Mouse (Mus musculus) midbrain, embryonic 11.5 days (tissue): ENCODE results near the gene Vps8. TPM values are rescaled to one million over a fixed set of nuclear protein-coding genes. Genes with fewer than 3 reads are reported as not detected.

Source experiments
- ATAC-seq: fragments of 200-750 bp; cut with Nextera tagmentation; 2 replicates; pipeline ENCODE4 v1.8.0; 2017; ENCODE audit warnings: moderate TSS enrichment, moderate library complexity; ENCODE audit not compliant: low FRiP score
- DNase-seq: peaks from one replicate; pipeline ENCODE4 v3.0.0; 2015; ENCODE audit warnings: low spot score; ENCODE audit errors: missing footprints
- H3K27ac ChIP-seq: fragments of 300-500 bp; sonication (generic); 2 replicates; pipeline ENCODE4 v1.5.1; 2014; ENCODE audit warnings: low read depth, low read length
- H3K27me3 ChIP-seq: fragments of 300-500 bp; sonication (generic); 2 replicates; pipeline ENCODE4 v1.6.1; 2014; ENCODE audit warnings: mild to moderate bottlenecking, low read length, moderate library complexity, mixed read lengths; ENCODE audit not compliant: control insufficient read depth, insufficient read depth
- H3K36me3 ChIP-seq: fragments of 300-500 bp; sonication (generic); 2 replicates; pipeline ENCODE4 v1.6.1; 2014; ENCODE audit warnings: mild to moderate bottlenecking, low read length, moderate library complexity, mixed read lengths; ENCODE audit not compliant: control insufficient read depth, insufficient read depth
- H3K4me1 ChIP-seq: fragments of 300-500 bp; sonication (generic); 2 replicates; pipeline ENCODE4 v1.6.1; 2014; ENCODE audit warnings: low read length; ENCODE audit not compliant: control insufficient read depth, insufficient read depth
- H3K4me2 ChIP-seq: fragments of 300-500 bp; sonication (generic); 2 replicates; pipeline ENCODE4 v1.6.1; 2014; ENCODE audit warnings: mild to moderate bottlenecking, moderate library complexity
- H3K4me3 ChIP-seq: fragments of 300-500 bp; sonication (generic); 2 replicates; pipeline ENCODE4 v1.5.1; 2014; ENCODE audit warnings: low read depth, low read length
- H3K9ac ChIP-seq: fragments of 300-500 bp; sonication (generic); 2 replicates; pipeline ENCODE4 v1.6.1; 2014; ENCODE audit warnings: low read length
- H3K9me3 ChIP-seq: fragments of 300-500 bp; sonication (generic); 2 replicates; pipeline ENCODE4 v1.6.1; 2016; ENCODE audit warnings: low read length; ENCODE audit not compliant: control insufficient read depth
- WGBS: fragments of 180-500 bp; shearing (Covaris S2); extraction: QIAGEN DNeasy Blood & Tissue Kit; methylation state at CpG from one replicate; pipeline ENCODE4 v1.1.7; 2014; 5-methylcytosine and 5-hydroxymethylcytosine counted together
- polyA plus RNA-seq: library from polyadenylated mRNA; unstranded; fragments of >200 nt; fragmentation: Nextera tagmentation; extraction: Ambion mirVana; gene quantifications from 2 replicates; pipeline ENCODE4 v1.2.1, GENCODE M21; 2014

Vps8 gene
- 27.1 and 28.4 TPM in 2 replicates for polyA plus RNA-seq

DNA sequence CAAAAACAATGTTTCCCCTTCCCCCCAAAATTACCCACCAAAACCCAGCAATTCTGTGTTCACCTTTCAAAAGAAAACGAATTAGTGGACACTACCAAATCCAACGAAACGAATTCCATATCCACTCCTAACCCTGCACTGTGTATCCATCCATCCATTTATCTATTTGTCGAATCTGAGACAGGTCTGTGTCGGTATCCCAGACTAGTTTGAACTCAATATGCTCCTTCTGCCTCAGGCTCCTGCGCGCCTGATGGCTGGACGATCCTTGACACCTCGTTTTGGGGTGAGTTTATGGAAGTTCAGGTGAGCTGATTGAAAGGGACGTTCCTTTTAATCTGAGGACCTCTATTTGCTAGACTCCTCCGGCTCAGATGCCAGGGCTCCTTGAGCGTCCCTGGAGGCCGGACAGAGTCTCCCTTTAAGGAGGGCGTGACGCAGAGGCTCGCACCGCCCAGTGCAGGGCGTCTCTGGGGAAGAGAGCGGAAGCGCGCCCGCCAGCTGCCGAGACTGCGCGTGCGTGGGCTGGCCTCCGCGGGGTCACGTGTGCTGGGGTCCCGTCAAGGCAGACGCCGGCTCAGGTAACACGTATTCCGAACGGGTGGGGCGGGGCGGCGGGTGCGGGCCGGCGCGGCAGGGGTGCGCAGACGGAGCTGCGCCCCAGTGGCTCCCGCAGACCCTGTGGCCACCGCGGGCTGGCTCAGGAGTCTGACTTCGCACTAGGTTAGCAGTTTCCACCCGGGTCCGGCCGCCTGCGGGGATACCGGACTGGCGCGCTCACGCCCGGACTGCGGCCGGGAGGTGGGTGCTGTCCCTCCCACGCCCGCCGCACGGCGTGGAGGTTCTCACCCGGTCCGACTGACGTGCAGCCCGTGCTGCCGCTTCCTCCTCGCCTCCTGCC lies at the start of gene Vps8:
Gene Vps8, plus strand, starts transcription at position 474 of the 901 bp plus-strand sequence.
- peak within 1 kb of the TSS; percentile 75 for H3K9ac ChIP-seq
- H3K4me1 ChIP-seq: peaks cover 3% of the 10 kb centered on the region; the same call in 1 of the 2 replicates
- no peak within 1 kb of the TSS for H3K27ac ChIP-seq
- DNase-seq (peak; percentile 99), ATAC-seq (peak; percentile 97)
- H3K4me2 ChIP-seq: peak within 1 kb of the TSS; percentile 86
- no peaks in the 10 kb centered on the region for H3K9me3 ChIP-seq
- no peaks in the 10 kb centered on the region for H3K27me3 ChIP-seq
- H3K4me3 ChIP-seq: peak within 1 kb of the TSS; percentile 72
- H3K36me3 ChIP-seq: no peaks in the 10 kb centered on the region
- WGBS: 1% methylated on average over 71 of the region's 71 CpGs

DNA sequence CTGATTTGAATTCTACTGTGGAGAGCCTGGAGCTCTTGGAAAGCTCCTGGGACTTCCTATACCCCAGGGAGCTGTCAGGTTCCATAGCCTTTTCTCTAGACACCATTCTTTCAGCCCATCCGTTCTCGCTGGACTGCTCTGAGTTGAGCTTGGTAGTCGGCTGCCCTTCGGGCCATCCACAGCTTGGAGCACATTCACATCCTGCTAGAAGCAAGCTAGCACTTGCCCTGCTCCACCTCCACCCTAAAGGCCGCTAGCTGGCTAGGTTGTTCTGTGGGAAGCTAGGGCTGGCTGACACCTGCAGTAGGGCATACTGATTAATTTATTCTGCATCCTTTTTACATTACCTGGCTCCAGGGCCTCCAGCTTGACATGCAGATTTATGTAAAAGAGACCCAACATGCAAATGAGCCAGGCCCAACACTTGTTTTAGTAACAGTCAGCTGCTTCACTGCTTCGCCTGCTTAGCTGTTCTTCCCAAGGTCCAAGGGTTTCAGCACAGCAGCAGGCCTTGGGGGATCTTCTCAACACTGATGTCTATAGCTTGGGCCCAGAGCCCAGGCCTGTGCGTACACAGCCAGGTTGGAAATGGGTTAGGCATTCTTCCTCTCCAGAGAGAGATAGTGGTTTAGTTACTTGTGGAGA lies 49.5 kb upstream of the Vps8 start:
- Histone ChIP-seq H3K9me3 (no peaks in the 10 kb centered on the region), H3K36me3 (no peaks in the 10 kb centered on the region), H3K4me3 (no peak overlapping the region), H3K4me1 (peaks cover 10% of the 10 kb centered on the region; the same call in 1 of the 2 replicates), H3K27me3 (no peaks in the 10 kb centered on the region), H3K27ac (no peak overlapping the region), H3K4me2 (no peak overlapping the region), H3K9ac (no peak overlapping the region)
- WGBS: 71% methylated on average over 7 of the region's 7 CpGs
- DNase-seq (no peak), ATAC-seq (no peak)

DNA sequence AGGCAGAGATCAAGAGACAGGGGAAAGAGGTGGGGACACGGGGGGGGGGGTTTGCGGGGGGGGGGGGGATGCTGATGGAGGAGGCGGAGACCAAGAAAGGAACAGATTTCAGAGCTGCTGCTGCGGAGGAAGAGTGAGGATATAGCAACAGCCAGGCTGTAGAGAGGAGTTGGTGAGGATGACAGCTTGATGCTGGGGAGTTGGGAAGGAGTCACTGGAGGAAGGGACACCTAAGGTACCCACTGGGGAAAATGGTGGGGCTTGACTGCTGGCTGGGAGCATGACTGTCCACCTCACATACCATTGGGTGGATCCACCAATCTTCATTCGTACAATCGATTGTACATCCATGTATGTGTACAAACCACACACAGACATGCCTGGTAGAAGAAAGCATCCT lies 48.9 kb upstream of the Vps8 start:
- WGBS: 92% methylated on average over 4 of the region's 6 CpGs
- ATAC-seq (no peak), DNase-seq (no peak)
- Histone ChIP-seq H3K4me1 (peaks cover 10% of the 10 kb centered on the region; the same call in 1 of the 2 replicates), H3K36me3 (no peaks in the 10 kb centered on the region), H3K9me3 (no peaks in the 10 kb centered on the region), H3K27ac (no peak overlapping the region), H3K9ac (no peak overlapping the region), H3K27me3 (no peaks in the 10 kb centered on the region), H3K4me2 (no peak overlapping the region), H3K4me3 (no peak overlapping the region)

DNA sequence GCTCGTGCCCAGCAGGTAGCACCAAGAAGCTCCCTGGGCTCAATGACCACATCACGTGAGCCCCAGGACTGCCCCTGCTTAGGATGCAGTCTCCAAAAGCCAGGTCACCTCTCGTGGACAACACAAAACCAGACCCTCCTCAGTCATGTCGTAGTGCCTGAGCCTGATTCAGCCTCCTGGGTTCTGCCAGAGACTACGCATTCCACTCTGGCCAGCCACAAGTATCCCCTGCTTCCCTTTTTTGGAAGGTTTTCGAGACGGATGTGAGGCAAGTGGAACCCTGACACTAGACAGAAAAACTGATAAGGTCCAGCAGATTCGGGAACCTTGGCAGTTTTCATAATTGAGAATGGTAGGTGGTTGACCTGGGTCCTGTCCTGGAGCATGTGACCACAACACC lies 47.8 kb upstream of the Vps8 start:
- Histone ChIP-seq H3K4me1 (peaks cover 10% of the 10 kb centered on the region; the same call in 1 of the 2 replicates), H3K4me2 (no peak overlapping the region), H3K36me3 (no peaks in the 10 kb centered on the region), H3K4me3 (no peak overlapping the region), H3K27me3 (no peaks in the 10 kb centered on the region), H3K27ac (no peak overlapping the region), H3K9me3 (no peaks in the 10 kb centered on the region), H3K9ac (no peak overlapping the region)
- DNase-seq: no peak
- ATAC-seq: no peak
- 85% methylated on average over 8 of the region's 8 CpGs for WGBS

DNA sequence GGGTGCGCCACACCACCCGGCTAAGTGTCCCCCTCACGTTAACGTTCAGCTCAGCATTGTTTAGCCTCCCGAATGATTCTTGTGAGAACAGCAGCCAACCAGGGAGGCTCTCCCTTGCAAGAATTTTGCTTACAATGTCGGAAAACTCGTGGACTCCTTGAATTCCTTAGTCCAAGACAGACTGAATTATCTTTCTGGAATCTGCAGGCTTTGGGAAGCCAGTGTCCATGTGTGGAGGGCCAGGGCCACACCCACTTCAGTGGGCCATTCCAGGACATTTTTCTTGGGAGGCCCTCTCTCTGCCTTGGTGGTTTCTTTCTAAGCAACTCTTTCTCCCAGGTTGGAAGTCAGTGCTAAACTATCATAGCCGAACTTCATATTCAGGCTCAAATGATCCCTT lies 46.6 kb upstream of the Vps8 start:
- no peak for ATAC-seq
- H3K27ac ChIP-seq: no peak overlapping the region
- WGBS: 88% methylated on average over 8 of the region's 8 CpGs

DNA sequence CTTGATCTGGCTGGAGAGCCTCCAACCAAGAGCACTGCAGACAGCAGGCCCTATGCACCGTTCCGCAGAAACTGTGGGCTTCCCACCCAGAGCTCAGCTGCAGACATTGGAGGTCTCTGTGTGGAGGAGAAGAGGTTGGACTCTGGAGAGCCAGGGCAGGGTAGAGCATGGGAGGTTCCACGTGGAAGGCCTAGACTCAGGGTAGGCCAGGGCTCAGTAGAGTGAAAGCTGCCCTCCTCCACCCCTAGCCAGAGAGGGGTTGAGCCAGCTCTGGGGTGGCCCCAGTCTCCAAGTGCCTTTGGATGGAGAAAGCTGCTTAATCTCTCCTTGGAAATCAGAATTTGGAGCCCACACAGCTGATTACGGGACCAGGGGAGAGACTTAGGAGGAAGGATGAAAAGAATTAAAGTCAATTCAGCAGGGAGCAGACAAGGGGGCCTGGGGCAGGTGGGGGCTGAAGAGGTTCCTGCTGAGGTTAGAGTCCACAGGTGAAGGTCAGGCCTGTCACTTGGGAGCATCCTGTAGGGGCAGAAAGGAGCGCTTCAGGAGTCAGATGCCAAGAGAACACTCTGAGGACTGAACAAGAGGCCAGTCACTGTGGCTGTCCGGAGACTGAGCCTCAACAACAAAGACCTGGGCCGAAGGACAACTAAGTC lies 45.8 kb upstream of the Vps8 start:
- Histone ChIP-seq H3K4me3 (no peak overlapping the region), H3K27ac (no peak overlapping the region), H3K4me2 (no peak overlapping the region), H3K4me1 (peaks cover 10% of the 10 kb centered on the region; the same call in 1 of the 2 replicates), H3K36me3 (no peaks in the 10 kb centered on the region), H3K9ac (no peak overlapping the region), H3K27me3 (no peaks in the 10 kb centered on the region), H3K9me3 (no peaks in the 10 kb centered on the region)
- DNase-seq (no peak), ATAC-seq (peak; percentile 34; the same call in 1 of the 2 replicates)
- WGBS: 34% methylated on average over 7 of the region's 7 CpGs

More for the DNA sequence above, 46.6 kb upstream of the Vps8 start:
- Histone ChIP-seq H3K9me3 (no peaks in the 10 kb centered on the region), H3K9ac (no peak overlapping the region), H3K36me3 (no peaks in the 10 kb centered on the region), H3K27me3 (no peaks in the 10 kb centered on the region), H3K4me3 (no peak overlapping the region), H3K4me1 (peaks cover 10% of the 10 kb centered on the region; the same call in 1 of the 2 replicates), H3K4me2 (no peak overlapping the region)
- DNase-seq: no peak

DNA sequence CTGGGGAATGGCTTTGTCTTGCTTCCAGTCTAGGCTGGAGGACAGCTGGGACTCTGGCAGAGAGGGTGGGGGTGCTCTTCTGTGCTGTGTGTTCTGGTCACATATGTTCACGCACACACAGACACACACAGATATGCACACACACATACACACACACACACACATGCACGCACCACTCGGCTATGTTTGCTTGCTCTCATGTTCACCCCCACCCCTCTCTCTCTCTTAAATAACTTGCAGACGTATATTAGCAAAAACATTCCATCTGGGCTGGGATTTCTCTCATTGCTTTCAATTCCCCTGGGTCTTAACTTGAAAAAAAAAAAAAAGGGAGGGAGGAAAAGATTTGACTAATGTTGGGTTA lies 45.3 kb upstream of the Vps8 start:
- ATAC-seq: peak; percentile 59

DNA sequence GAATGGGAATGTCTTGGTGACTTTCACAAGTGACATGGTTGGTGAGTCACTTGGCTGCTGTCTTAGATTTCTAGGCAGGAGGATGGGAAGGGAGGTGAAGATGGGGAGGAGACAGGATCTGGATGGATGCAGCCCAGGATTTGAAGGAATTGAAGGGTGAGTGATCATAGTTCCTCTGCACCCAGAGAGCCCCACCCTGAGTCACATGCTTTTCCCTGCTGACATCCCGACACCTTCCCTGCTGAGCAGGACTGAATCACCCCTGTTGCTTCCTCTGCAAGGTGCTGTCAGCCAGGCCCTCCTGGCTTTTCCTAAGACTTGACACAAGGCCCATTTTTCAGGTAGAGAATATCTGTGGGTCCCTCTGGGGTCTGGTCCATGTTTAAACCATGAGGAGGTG lies 41.4 kb upstream of the Vps8 start:
- Histone ChIP-seq H3K4me3 (no peak overlapping the region), H3K4me2 (no peak overlapping the region), H3K36me3 (no peaks in the 10 kb centered on the region), H3K27me3 (no peaks in the 10 kb centered on the region; the same call in 1 of the 2 replicates), H3K9me3 (no peaks in the 10 kb centered on the region), H3K9ac (no peak overlapping the region), H3K27ac (no peak overlapping the region), H3K4me1 (peaks cover 17% of the 10 kb centered on the region)
- WGBS: 73% methylated on average over 1 of the region's 1 CpGs
- ATAC-seq (no peak), DNase-seq (no peak)

More for the DNA sequence above, 45.3 kb upstream of the Vps8 start:
- Histone ChIP-seq H3K4me1 (peaks cover 12% of the 10 kb centered on the region), H3K9me3 (no peaks in the 10 kb centered on the region), H3K36me3 (no peaks in the 10 kb centered on the region), H3K9ac (no peak overlapping the region), H3K4me3 (no peak overlapping the region), H3K27me3 (no peaks in the 10 kb centered on the region), H3K27ac (no peak overlapping the region), H3K4me2 (no peak overlapping the region)
- 51% methylated on average over 4 of the region's 4 CpGs for WGBS
- no peak for DNase-seq
